Mouse (Mus musculus) midbrain, embryonic 13.5 days (tissue): ENCODE results near the gene Jph3. TPM values are rescaled to one million over a fixed set of nuclear protein-coding genes. Genes with fewer than 3 reads are reported as not detected.

Experiments
- ATAC-seq: fragments of 200-750 bp; cut with Nextera tagmentation; 2 replicates; pipeline ENCODE4 v1.8.0; 2017; ENCODE audit warnings: mild to moderate bottlenecking, moderate TSS enrichment, moderate library complexity
- H3K27ac ChIP-seq: fragments of 300-500 bp; sonication (generic); 2 replicates; pipeline ENCODE4 v1.5.1; 2015; ENCODE audit warnings: inconsistent platforms, mild to moderate bottlenecking, moderate library complexity
- H3K27me3 ChIP-seq: fragments of 300-500 bp; sonication (generic); 2 replicates; pipeline ENCODE4 v1.6.1; 2015; ENCODE audit warnings: mild to moderate bottlenecking, inconsistent platforms
- H3K36me3 ChIP-seq: fragments of 300-500 bp; sonication (generic); 2 replicates; pipeline ENCODE4 v1.6.1; 2015; ENCODE audit warnings: mild to moderate bottlenecking, inconsistent platforms
- H3K4me1 ChIP-seq: fragments of 300-500 bp; sonication (generic); replicated peaks from 2 replicates; pipeline ENCODE4 v1.6.1; 2015; ENCODE audit warnings: inconsistent platforms
- H3K4me2 ChIP-seq: fragments of 300-500 bp; sonication (generic); replicated peaks from 2 replicates; pipeline ENCODE4 v1.6.1; 2015; ENCODE audit warnings: moderate library complexity, mild to moderate bottlenecking, inconsistent platforms
- H3K4me3 ChIP-seq: fragments of 300-500 bp; sonication (generic); replicated peaks from 2 replicates; pipeline ENCODE4 v1.5.1; 2015; ENCODE audit warnings: mild to moderate bottlenecking, inconsistent platforms
- H3K9ac ChIP-seq: fragments of 300-500 bp; sonication (generic); replicated peaks from 2 replicates; pipeline ENCODE4 v1.6.1; 2015; ENCODE audit warnings: mild to moderate bottlenecking, inconsistent platforms
- H3K9me3 ChIP-seq: fragments of 300-500 bp; sonication (generic); 2 replicates; pipeline ENCODE4 v1.6.1; 2016; ENCODE audit warnings: mild to moderate bottlenecking, inconsistent platforms
- WGBS: fragments of 180-500 bp; shearing (Covaris S2); methylation state at CpG from one replicate; pipeline ENCODE4 v1.1.7; 2015; 5-methylcytosine and 5-hydroxymethylcytosine counted together
- polyA plus RNA-seq: library from polyadenylated mRNA; unstranded; fragments of >200 nt; fragmentation: Nextera tagmentation; extraction: Ambion mirVana; gene quantifications from 2 replicates; pipeline ENCODE4 v1.2.1, GENCODE M21; 2015

Gene Jph3
- polyA plus RNA-seq, 1 experiment from 2014 or later: 65.4 TPM

GRCm38 (mm10) chr8:121821770-121822169 lies 92.3 kb downstream of the Jph3 start:
- 92% methylated on average over 9 of the region's 9 CpGs for WGBS
- Histone ChIP-seq H3K4me2 (no peak overlapping the region), H3K27ac (no peak overlapping the region), H3K4me3 (no peak overlapping the region), H3K27me3 (no peaks in the 10 kb centered on the region), H3K4me1 (no peaks in the 10 kb centered on the region), H3K36me3 (peaks cover 41% of the 10 kb centered on the region), H3K9me3 (no peaks in the 10 kb centered on the region), H3K9ac (no peak overlapping the region)
- no peak for ATAC-seq

DNA sequence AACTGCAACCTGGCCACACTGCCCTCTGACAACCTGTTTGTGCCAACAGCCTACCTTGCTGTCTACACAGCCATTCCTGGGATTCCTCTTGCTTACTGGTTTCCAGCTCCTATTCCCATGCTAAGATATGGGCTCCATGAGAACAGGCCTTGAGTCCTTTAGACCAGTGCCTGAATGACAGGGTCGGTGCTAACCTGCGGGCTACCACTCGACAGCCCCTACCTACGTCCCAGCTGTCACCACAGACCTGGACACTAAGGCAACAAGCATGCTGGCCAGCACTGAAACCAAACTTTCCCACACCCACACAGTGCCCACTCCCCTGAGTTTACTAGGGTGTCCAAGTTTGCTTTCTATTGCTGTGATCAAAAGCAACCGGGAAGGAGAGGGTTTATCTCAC lies 98.3 kb downstream of the Jph3 start:
- no peak for ATAC-seq
- Histone ChIP-seq H3K4me2 (peak overlapping the region; percentile 98; the same call in 1 of the 2 replicates), H3K9me3 (no peaks in the 10 kb centered on the region), H3K4me3 (peak overlapping the region; percentile 94), H3K27me3 (no peaks in the 10 kb centered on the region), H3K4me1 (peaks cover 20% of the 10 kb centered on the region), H3K27ac (no peak overlapping the region), H3K9ac (no peak overlapping the region), H3K36me3 (no peaks in the 10 kb centered on the region)
- 97% methylated on average over 5 of the region's 5 CpGs for WGBS

DNA sequence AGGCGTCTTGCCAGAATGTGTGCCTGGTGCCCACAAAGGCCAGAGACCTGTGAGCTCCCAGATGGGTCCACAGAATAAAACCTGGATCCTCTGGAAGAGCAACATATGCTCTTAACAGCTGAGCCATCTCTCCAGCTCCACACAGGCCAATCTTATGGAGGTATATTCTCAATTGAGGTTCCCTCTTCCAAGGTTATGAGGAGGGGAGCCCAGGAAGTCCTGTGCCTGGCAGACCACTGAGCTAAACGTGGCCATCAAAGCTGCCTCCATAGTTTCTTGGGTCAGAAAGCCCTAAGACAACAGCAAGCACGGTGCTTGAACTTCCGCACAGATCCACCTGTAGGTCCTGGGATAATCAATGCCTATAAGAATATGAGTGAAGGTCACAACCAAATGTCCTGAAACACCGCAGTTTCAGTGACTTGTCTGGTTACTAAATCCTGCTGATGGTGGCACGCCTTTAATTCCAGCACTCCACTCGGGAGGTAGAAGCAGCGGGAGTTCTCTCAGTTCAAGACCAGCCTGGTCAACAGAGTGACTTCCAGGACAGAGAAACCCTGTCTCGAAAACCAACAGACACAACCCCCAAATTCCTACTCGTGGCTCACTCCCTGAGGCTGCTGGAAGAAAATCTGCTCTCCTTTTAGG lies 99.1 kb downstream of the Jph3 start:
- peak overlapping the region; percentile 86 for H3K9ac ChIP-seq
- H3K27me3 ChIP-seq: no peaks in the 10 kb centered on the region
- H3K4me1 ChIP-seq: peaks cover 20% of the 10 kb centered on the region
- H3K36me3 ChIP-seq: no peaks in the 10 kb centered on the region
- peak overlapping the region; percentile 94 for H3K4me3 ChIP-seq
- H3K9me3 ChIP-seq: no peaks in the 10 kb centered on the region
- peak overlapping the region; percentile 98 for H3K4me2 ChIP-seq
- ATAC-seq: no peak
- 37% methylated on average over 10 of the region's 10 CpGs for WGBS
- peak overlapping the region; percentile 54; the same call in 1 of the 2 replicates for H3K27ac ChIP-seq

- Histone ChIP-seq H3K4me2 (peak within 1 kb of the TSS; percentile 98), H3K9ac (peak within 1 kb of the TSS; percentile 86), H3K27me3 (no peaks in the 10 kb centered on the region), H3K4me1 (peaks cover 20% of the 10 kb centered on the region), H3K9me3 (no peaks in the 10 kb centered on the region), H3K27ac (peak within 1 kb of the TSS; percentile 54), H3K36me3 (no peaks in the 10 kb centered on the region), H3K4me3 (peak within 1 kb of the TSS; percentile 94)
- WGBS: under 1% methylated on average over 68 of the region's 68 CpGs
- peak; percentile 99 for ATAC-seq
Measured at GRCm38 (mm10) chr8:121829048-121829776, 99.8 kb downstream of the Jph3 start, which contains the start of gene Klhdc4. Gene Klhdc4, minus strand, starts transcription at chr8:121829569.

- H3K4me3 ChIP-seq: peak overlapping the region; percentile 94
- peak overlapping the region; percentile 54 for H3K27ac ChIP-seq
- H3K9me3 ChIP-seq: no peaks in the 10 kb centered on the region
- peaks cover 20% of the 10 kb centered on the region for H3K4me1 ChIP-seq
- peak; percentile 88; the same call in 1 of the 2 replicates for ATAC-seq
- WGBS: 19% methylated on average over 18 of the region's 18 CpGs
- no peaks in the 10 kb centered on the region for H3K27me3 ChIP-seq
- H3K4me2 ChIP-seq: peak overlapping the region; percentile 98
- H3K36me3 ChIP-seq: no peaks in the 10 kb centered on the region
- peak overlapping the region; percentile 86 for H3K9ac ChIP-seq
Measured at GRCm38 (mm10) chr8:121829777-121830362, 100.4 kb downstream of the Jph3 start.

DNA sequence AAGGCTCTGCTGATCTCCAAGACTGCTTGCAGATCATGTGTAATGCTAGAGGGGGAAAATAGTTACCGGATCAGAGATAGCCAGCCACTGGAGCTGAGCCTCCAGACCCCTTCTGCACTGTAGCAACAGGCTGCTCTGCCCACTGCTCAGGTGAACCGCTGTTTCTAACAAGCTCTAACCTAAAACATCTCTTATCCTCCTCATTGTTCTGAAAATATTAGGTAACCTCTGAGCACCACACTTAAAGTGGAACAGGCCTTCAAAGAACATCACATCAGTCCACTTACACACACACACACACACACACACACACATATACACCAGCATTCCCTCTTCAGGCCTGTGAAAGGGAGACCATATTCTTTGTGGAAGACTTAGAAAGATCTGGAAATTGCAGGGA lies 102.6 kb downstream of the Jph3 start:
- ATAC-seq: no peak
- Histone ChIP-seq H3K27me3 (no peaks in the 10 kb centered on the region), H3K4me1 (peaks cover 20% of the 10 kb centered on the region), H3K4me3 (no peak overlapping the region), H3K36me3 (no peaks in the 10 kb centered on the region), H3K4me2 (no peak overlapping the region), H3K9ac (no peak overlapping the region), H3K27ac (0 out of 2 replicates have a peak overlapping the region, but pooled peaks have one; percentile 25), H3K9me3 (no peaks in the 10 kb centered on the region)
- whole genome bisulfite sequencing: 89% methylated on average over 2 of the region's 2 CpGs

- 17% methylated on average over 6 of the region's 6 CpGs for WGBS
- peaks cover 20% of the 10 kb centered on the region for H3K4me1 ChIP-seq
- no peak for ATAC-seq
Measured at GRCm38 (mm10) chr8:121832503-121832902, 103.1 kb downstream of the Jph3 start.

GRCm38 (mm10) chr8:121841242-121841641 lies 111.8 kb downstream of the Jph3 start:
- no peaks in the 10 kb centered on the region for H3K9me3 ChIP-seq
- 51% methylated on average over 8 of the region's 8 CpGs for WGBS
- H3K27me3 ChIP-seq: no peaks in the 10 kb centered on the region
- H3K36me3 ChIP-seq: no peaks in the 10 kb centered on the region
- no peaks in the 10 kb centered on the region for H3K4me1 ChIP-seq
- H3K4me2 ChIP-seq: no peak overlapping the region
- H3K27ac ChIP-seq: no peak overlapping the region
- 0 out of 2 replicates have a peak, but pooled peaks have one; percentile 40 for ATAC-seq
- no peak overlapping the region for H3K4me3 ChIP-seq
- H3K9ac ChIP-seq: no peak overlapping the region

More at GRCm38 (mm10) chr8:121832503-121832902, 103.1 kb downstream of the Jph3 start:
- Histone ChIP-seq H3K27ac (0 out of 2 replicates have a peak overlapping the region, but pooled peaks have one; percentile 25), H3K4me2 (no peak overlapping the region), H3K4me3 (no peak overlapping the region), H3K9ac (no peak overlapping the region), H3K36me3 (no peaks in the 10 kb centered on the region), H3K9me3 (no peaks in the 10 kb centered on the region), H3K27me3 (no peaks in the 10 kb centered on the region)

GRCm38 (mm10) chr8:121842064-121842955 lies 112.9 kb downstream of the Jph3 start:
- Histone ChIP-seq H3K36me3 (no peaks in the 10 kb centered on the region), H3K9ac (no peak overlapping the region), H3K27me3 (no peaks in the 10 kb centered on the region), H3K4me2 (no peak overlapping the region), H3K4me1 (no peaks in the 10 kb centered on the region), H3K4me3 (no peak overlapping the region), H3K9me3 (no peaks in the 10 kb centered on the region), H3K27ac (no peak overlapping the region)
- ATAC-seq: no peak
- WGBS: 84% methylated on average over 8 of the region's 8 CpGs

- Histone ChIP-seq H3K9me3 (no peaks in the 10 kb centered on the region), H3K36me3 (no peaks in the 10 kb centered on the region), H3K9ac (no peak overlapping the region), H3K27ac (no peak overlapping the region), H3K4me2 (no peak overlapping the region), H3K4me3 (no peak overlapping the region), H3K27me3 (no peaks in the 10 kb centered on the region), H3K4me1 (no peaks in the 10 kb centered on the region)
- ATAC-seq: no peak
- 78% methylated on average over 3 of the region's 3 CpGs for WGBS
Measured at GRCm38 (mm10) chr8:121843184-121843733, 113.8 kb downstream of the Jph3 start.
